Mouse (Mus musculus) c-Kit-positive CD71-negative TER-119-negative erythroid progenitor cells, embryonic 14.5 days (primary cell): Measurements from ENCODE around the gene Sertad4.

ENCODE experiments used
- DNase-seq: peaks from one replicate; pipeline ENCODE4 v3.0.0-alpha.2; 2013; ENCODE audit warnings: low read depth

Gene Sertad4

DNA sequence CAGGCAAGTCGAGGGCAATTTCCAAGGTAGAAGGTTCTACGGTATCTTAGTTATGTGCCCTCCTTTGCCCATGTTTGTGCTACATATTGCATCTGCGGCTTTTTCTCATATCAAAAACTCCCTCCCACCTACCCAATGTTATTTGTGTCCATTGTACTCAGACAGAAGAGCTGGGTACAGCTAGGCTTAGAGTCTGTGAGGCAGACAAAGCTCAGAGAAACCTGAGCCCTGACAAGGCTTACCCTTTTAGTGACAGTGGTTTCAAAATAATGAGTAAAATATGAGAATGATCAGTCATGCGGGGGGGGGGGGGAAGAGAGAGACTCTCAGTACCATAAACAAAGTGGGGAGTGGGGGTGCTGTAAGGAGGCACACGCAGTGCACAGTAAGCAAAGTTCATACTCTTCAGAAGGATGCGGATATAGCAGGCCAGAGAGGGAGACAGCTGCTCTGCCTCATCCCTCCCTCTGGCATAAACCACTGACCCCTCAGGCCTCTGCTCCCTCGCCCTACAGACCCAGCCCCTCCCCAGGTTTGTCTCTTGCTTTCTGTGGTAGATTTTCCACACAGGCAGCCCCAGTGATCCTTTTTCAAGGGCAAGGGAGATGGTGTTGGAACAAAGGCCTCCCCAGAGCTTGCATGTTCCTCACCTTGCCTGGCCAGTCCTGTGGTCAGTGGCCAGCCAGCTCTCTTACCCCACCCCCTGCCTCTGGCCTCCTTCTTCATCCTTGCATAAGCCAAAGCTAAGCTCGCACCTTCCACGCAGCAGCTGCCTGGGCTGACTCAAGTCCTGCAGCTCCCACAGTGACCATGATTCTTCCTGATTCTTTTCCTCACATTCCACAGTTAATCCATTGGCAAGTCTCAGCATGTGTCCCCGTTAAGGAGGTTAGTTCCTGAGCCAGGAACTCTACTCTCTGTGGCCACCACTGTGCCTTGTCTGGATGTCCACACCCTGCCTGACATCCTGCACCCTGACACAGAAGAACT lies 49.1 kb downstream of the Sertad4 start:
- no peak for DNase-seq

GRCm38 (mm10) chr1:192800338-192800737 lies 55.2 kb downstream of the Sertad4 start:
- DNase-seq = no peak

DNA sequence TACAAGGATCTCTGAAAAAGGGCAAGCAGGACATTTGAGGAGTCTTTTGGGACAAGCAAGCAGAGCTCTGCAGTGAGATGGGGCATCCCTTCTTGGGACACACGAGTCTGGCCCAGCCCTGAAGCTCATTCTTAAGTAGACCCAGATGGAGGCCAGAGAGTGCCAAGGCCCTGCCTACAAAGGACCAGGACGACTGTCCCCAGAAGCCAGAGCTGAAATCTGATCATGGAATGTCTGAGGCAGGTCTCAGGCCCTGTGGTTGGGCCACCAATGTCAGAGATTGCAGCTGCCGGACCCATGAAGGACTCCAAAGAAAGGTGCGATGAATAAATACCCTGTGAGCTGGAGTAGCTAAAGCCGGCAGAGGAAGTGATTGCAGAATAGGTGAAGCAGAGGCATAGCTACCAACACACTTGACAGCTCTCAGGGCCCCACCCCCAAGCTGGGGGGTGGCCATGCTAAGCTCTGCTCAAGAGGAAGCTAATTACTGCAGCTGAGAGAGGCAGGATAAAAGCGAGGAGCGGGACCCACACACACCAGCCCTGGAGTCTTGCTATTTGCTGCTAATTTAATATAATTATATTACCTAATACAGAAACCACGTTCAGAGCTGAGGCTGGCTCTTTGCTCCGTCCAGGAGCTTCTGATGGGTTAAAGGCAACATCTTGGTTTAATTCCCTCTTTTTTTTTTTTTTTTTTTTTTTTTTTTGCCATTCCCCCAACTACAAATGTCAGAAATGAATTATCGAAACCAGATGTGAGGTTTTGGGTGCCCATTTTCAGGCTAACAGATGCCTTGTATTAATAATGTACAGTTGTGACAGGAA lies 56.2 kb downstream of the Sertad4 start:
- no peak for DNase-seq

- DNase-seq = no peak
These were observed 57.1 kb downstream of the Sertad4 start for GRCm38 (mm10) chr1:192798212-192799164.

DNA sequence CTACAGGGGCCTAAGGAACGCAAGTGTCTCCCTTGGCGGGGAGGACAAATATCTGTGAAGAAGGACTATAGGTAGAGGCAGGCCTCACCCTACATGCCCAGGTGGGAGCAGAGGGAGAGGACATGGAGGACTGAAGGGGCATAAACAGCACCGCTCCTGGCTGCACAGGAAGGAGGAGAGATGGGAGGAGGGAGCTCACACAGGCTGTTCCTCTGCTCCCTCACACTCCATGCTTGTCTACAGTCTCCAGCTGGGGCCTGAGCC lies 58.6 kb downstream of the Sertad4 start:
- no peak for DNase-seq

GRCm38 (mm10) chr1:192796201-192797010 lies 59.1 kb downstream of the Sertad4 start:
- DNase-seq = no peak

GRCm38 (mm10) chr1:192794957-192795745 lies 60.4 kb downstream of the Sertad4 start:
- DNase-seq = no peak
